Mouse (Mus musculus) ES-E14 (cell line): ENCODE data around the gene Psmb10.

ENCODE experiments used
- CHD2 ChIP-seq: IDR thresholded peaks from 2 replicates; pipeline ENCODE4 v1.6.1; 2014; ENCODE audit warnings: mild to moderate bottlenecking, low read depth, low read length, inconsistent platforms
- MAFK ChIP-seq: IDR thresholded peaks from 2 replicates; pipeline ENCODE4 v1.6.1; 2014; ENCODE audit warnings: mild to moderate bottlenecking, low read depth, low read length, inconsistent platforms; ENCODE audit not compliant: insufficient read depth
- ZC3H11A ChIP-seq: IDR thresholded peaks from 2 replicates; pipeline ENCODE4 v1.6.1; 2012; ENCODE audit warnings: low read depth, mild to moderate bottlenecking, inconsistent platforms, low read length, borderline replicate concordance

GRCm38 (mm10) chr8:105938306-105938669, at the start of gene Psmb10:
- TF ChIP-seq CHD2 (no peak), MAFK (no peak), ZC3H11A (no peak)
